Mouse (Mus musculus) layer of hippocampus, adult 2 months (tissue): ENCODE measurements around the gene Mxd3. TPM values are rescaled to one million over a fixed set of nuclear protein-coding genes. Genes with fewer than 3 reads are reported as not detected.

Experiments used
- DNase-seq, 2 experiments: peaks; one replicate each; pipeline ENCODE4 v3.0.0; 2022; ENCODE audit warnings: low spot score in 2 of 2
- H3K27ac ChIP-seq: fragments of 200-600 bp; 2 replicates; pipeline ENCODE4 v1.8.1; 2022
- H3K4me3 ChIP-seq: fragments of 200-600 bp; 2 replicates; pipeline ENCODE4 v1.8.1; 2022; ENCODE audit warnings: mild to moderate bottlenecking
- CTCF ChIP-seq: fragments of 200-600 bp; conservative IDR thresholded peaks from 2 replicates; pipeline ENCODE4 v1.8.1; 2022; ENCODE audit warnings: antibody characterized with exemption, mild to moderate bottlenecking, moderate library complexity
- total RNA-seq, 2 experiments: library from RNA; stranded (reverse); gene quantifications; 2 replicates each; pipeline ENCODE4 v1.2.3; 2021

The Mxd3 gene
- total RNA-seq, 2 experiments from 2014 or later = 1.2 to 1.8 TPM

DNA sequence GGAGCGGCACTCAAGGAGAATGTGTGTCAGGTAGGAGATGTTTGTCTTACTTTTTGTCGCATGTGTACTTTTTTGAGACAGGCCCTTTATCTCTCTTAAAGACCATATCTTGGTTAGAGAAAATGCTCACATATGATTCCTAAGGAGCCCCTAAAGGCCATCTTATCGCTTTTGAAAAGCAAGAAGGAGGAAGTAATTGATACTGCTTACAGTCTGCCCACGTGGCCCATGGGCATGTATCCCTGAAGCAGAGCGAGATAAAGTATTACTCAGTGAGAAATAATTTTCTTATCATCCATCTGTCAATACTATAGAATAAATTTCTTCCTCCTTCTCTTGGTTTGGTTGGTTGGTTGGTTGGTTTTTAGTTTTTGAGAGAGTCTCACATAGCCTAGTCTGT lies 52.0 kb downstream of the Mxd3 start:
- no peak for DNase-seq
- no peak overlapping the region for H3K4me3 ChIP-seq
- H3K27ac ChIP-seq = no peak overlapping the region
- TF ChIP-seq CTCF = no peak

DNA sequence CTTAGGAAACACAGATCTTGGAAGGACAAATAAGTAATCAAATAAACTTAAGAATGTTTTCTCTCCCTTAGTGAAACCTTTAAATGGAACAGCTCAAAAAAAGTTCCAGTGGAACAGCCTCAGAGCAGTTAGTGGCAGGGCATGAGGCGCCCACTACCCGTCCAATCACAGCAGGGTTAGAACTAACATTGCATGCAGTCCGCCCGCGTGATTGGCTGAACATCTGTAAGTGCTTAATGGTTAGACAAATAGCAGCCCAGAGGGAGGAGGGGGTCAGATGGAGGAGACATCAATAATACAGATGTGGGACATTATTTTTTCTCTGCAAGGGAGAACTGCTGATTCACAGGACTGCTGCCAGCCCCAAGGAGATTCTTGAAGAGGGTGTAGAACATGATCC lies 52.4 kb downstream of the Mxd3 start:
- no peak for TF ChIP-seq CTCF
- DNase-seq = no peak
- Histone ChIP-seq H3K27ac (no peak overlapping the region), H3K4me3 (no peak overlapping the region)

Other genes starting within 250 kb of the Mxd3 start
- gene Uimc1, start 229.5 kb downstream of the Mxd3 start, total RNA-seq = 10 to 100 TPM; 27.9 to 28.5 TPM
- 10 to 100 TPM; 43.0 to 50.3 TPM for gene Zfp346, start 224.5 kb downstream of the Mxd3 start, total RNA-seq
- not detected for gene Gm17617, start 196.3 kb downstream of the Mxd3 start, total RNA-seq
- under 1 TPM; 0.36 to 0.42 TPM for gene Fgfr4, start 177.2 kb downstream of the Mxd3 start, total RNA-seq
- gene Nsd1, start 120.0 kb downstream of the Mxd3 start, total RNA-seq = 100 to 1,000 TPM; 125 to 131 TPM
- gene Prelid1, start 9.3 kb downstream of the Mxd3 start, total RNA-seq = 100 to 1,000 TPM; 142 to 153 TPM
- 10 to 100 TPM; 82.8 to 84.2 TPM for gene Rab24, start 7.9 kb downstream of the Mxd3 start, total RNA-seq
- 10 to 100 TPM; 66.2 to 66.8 TPM for gene Lman2, start 33.0 kb upstream of the Mxd3 start, total RNA-seq
- gene Rgs14, start 39.9 kb upstream of the Mxd3 start, total RNA-seq = 100 to 1,000 TPM; 113 to 119 TPM
- gene Slc34a1, start 68.4 kb upstream of the Mxd3 start, total RNA-seq = under 1 TPM in 1 of 2 experiments, not detected in 1; 0.15 TPM
- gene Pfn3, start 85.4 kb upstream of the Mxd3 start, total RNA-seq = not detected
- under 1 TPM; 0.44 to 0.93 TPM for gene F12, start 97.0 kb upstream of the Mxd3 start, total RNA-seq
- 10 to 100 TPM; 64.8 to 65.8 TPM for gene Grk6, start 115.2 kb upstream of the Mxd3 start, total RNA-seq
- 10 to 100 TPM; 83.0 to 84.5 TPM for gene Prr7, start 134.4 kb upstream of the Mxd3 start, total RNA-seq
- 100 to 1,000 TPM; 396 to 403 TPM for gene Dbn1, start 158.3 kb upstream of the Mxd3 start, total RNA-seq
- gene Pdlim7, start 183.9 kb upstream of the Mxd3 start, total RNA-seq = 10 to 100 TPM; 97.4 to 99.9 TPM
- 10 to 100 TPM; 12.2 to 13.7 TPM for gene Dok3, start 199.5 kb upstream of the Mxd3 start, total RNA-seq
- gene Ddx41, start 206.8 kb upstream of the Mxd3 start, total RNA-seq = 10 to 100 TPM; 56.2 to 60.6 TPM
- 10 to 100 TPM; 95.3 to 97.7 TPM for gene Fam193b, start 241.3 kb upstream of the Mxd3 start, total RNA-seq
- gene Tmed9, start 243.9 kb upstream of the Mxd3 start, total RNA-seq = 100 to 1,000 TPM; 133 to 138 TPM